Mouse (Mus musculus) heart, postnatal 10 days (tissue): ENCODE measurements around the gene Gm10188. TPM values are rescaled to one million over a fixed set of nuclear protein-coding genes. Genes with fewer than 3 reads are reported as not detected.
A peak's percentile ranks its signal among the peaks of the same experiment; 100 is the strongest.

Experiments
- DNase-seq, 2 experiments: peaks; one replicate each; pipeline ENCODE4 v3.0.0; 2021
- intact Hi-C: fragments of 180-260 bp; cut with DNase I; formaldehyde crosslinking; loops from one replicate; pipeline ENCODE4 v1.15.1; 2025
- total RNA-seq, 2 experiments: library from RNA; stranded (reverse); gene quantifications; 2 replicates each; pipeline ENCODE4 v1.2.3; 2021

Gm10188 gene
- not detected for total RNA-seq

- intact Hi-C loops, result no loop called here
- DNase-seq, result no peak
These were observed at the start of gene Gm10188 for GRCm38 (mm10) chr1:132229667-132230066. Gene Gm10188, minus strand, starts transcription at chr1:132229767.

DNA sequence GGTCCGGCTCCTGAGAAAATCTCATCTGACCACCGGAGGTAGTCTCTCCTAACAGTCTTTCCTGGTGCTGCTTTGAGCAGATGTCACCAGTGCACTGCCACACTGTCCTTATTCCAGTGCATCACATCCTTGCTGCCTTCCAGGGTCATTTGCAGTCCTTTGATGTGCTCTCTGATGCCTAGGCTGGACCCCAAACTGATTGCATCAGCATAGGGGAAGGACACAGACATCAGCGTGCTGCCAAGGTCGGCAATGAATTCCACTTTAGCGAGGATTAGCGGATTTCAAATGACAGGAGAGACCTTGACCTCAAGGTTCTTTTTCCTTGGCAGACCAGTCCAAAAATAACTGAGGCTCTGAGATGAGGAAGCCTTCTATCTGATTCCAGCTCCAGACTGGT lies 47.6 kb upstream of the Gm10188 start:
- no peak for DNase-seq
- intact Hi-C loops, result no loop called here

DNA sequence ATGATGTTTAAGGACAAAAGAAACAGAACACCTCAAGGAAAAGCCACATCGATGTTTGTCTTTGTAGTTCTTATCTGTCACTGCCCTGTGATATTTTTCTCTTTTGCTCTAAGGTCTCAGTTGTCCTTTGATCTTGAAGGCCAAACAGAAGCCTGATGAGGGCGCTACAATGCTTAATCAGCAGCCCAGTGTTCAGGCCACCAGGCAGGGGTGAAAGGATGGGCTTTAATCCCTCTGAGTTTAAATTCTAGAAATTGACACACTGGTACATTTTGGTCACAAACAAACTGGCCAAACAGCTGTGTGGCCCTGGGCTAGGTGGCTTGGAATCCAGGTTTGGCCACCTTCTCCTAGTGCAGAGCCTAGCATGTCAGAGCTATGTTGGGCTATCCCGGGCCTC lies 47.1 kb upstream of the Gm10188 start:
- intact Hi-C loops, result no loop called here
- DNase-seq, result no peak

DNA sequence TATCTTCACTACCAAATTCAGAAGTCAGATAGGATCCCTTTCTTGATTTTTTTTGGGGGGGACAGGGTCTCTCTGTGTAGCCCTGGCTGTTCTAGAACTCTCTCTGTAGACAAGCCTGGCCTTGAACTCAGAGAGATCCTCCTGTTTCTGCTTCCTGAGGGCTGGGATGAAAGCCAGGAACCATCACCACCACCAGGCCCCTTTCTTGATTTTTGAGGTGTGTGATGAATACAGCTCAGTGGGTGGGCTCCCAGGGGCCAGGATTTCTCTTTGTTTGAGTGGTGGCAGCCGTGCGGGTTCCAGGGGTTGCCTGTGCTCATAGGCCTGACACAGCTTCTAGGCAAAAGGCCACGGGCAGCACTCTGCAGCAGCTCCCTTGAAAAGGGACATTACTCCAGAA lies 41.7 kb upstream of the Gm10188 start:
- intact Hi-C loops, result no loop called here
- no peak for DNase-seq

GRCm38 (mm10) chr1:132268418-132269060 lies 39.0 kb upstream of the Gm10188 start:
- DNase-seq, result no peak
- intact Hi-C loops, result no loop called here

DNA sequence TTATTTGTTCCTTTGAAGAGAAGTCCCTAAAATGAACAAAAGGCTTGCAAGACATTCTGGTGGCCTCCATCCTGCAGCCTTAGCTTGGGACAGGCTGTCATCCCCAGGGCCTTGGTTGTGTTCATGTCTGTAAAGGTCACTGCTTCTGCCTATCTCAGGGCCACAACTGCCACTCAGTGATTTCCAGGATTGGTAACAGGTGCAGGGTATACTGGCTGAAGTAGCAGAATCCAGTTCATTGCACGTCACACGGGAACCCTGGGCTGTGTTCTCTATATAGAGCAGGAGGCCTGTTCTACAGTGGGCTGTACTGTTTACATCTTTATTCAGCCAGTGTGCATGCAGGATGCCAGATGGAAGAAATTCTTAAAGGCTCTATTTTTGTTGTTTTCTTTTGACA lies 38.4 kb upstream of the Gm10188 start:
- DNase-seq, result no peak
- intact Hi-C loops, result no loop called here

GRCm38 (mm10) chr1:132266791-132267557 lies 37.4 kb upstream of the Gm10188 start:
- intact Hi-C loops, result no loop called here
- no peak for DNase-seq

DNA sequence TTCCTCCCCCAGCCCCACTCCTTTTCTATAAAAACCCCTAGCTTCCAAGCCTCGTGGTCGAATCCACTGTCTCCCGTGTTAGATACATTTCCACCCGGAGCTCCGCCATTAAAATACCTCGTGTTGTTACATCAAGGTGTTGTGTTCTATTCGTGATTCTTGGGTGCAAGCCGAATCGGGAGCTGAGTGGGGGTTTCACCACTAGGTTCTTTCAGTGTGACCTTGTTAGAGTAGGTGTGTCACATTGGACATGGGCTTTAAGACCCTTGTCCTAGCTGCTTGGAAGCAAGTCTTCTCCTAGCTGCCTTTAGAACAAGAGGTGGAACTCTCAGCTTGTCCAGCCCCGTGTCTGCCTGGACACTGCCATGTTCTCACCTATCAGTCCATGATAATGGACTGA lies 36.4 kb upstream of the Gm10188 start:
- intact Hi-C loops, result no loop called here
- DNase-seq, result no peak

GRCm38 (mm10) chr1:132265211-132265859 lies 35.8 kb upstream of the Gm10188 start:
- intact Hi-C loops, result no loop called here

GRCm38 (mm10) chr1:132264577-132264976 lies 35.0 kb upstream of the Gm10188 start:
- intact Hi-C loops, result no loop called here
- no peak for DNase-seq

More at GRCm38 (mm10) chr1:132265211-132265859, 35.8 kb upstream of the Gm10188 start:
- DNase-seq, result no peak

DNA sequence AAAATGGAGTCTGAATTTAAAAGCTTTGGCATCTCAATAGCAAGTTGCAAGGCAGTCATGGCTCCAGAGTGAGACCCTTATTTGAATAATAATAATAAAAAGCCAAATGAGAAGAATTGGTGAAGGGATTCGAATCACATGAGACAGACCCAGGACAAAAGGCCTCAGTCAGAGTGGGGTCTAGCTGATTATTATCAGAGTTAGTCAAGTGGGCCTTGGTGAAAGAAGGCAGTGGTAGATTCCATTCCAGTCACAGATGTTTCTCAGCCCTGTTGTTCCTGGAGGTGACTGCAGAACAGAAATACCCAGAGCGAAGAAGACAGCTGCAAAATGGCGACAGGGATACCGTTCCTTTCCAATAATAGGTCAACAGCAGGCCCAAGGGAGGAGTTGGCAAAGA lies 34.1 kb upstream of the Gm10188 start:
- intact Hi-C loops, result no loop called here
- no peak for DNase-seq

DNA sequence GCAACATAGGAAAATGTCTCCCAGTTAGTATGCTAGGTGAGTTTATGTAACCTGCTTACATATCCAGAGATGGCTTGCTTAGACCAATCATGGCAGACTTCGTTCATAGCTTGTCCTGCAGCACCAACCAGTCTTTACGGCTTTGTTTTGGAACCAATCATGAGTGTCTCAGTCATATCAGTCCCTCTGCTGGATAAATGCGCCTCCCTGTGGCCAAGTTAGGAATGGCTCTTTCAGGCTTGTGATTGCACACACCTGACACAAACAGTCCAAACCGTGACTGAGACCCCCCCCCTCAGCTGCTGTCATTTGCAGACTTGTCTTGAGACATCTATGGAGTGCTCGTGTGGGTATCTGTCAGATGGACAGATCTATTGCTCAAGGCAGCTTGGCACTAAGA lies 31.5 kb upstream of the Gm10188 start:
- intact Hi-C loops, result no loop called here
- peak in 1 of 2 experiments; percentile 13 for DNase-seq

- DNase-seq, result no peak
- intact Hi-C loops, result no loop called here
These were observed 30.8 kb upstream of the Gm10188 start for GRCm38 (mm10) chr1:132260331-132260730.

- intact Hi-C loops, result no loop called here
- no peak for DNase-seq
These were observed 24.9 kb upstream of the Gm10188 start for GRCm38 (mm10) chr1:132254467-132254866.

- no peak for DNase-seq
- intact Hi-C loops, result no loop called here
These were observed 17.1 kb upstream of the Gm10188 start for GRCm38 (mm10) chr1:132246641-132247040.

DNA sequence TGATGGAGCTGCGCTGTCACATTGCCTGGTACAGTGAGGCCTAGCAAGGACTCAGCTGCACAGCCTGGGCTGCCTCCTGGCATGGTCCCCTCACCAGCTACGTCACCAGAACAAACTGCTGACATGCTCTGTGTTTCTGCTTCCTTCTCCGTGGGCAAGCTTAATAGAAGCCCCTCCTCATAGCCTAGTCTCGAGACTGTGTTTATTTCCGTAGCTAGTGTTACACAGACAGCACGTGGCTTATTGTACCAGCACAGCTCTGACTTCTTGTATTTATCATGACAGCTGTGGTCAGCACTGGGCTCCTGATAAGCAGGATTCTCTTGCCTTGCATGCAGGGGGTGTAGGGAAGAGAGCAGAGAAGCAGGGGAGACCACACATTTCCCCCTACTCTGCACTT lies 16.6 kb upstream of the Gm10188 start:
- DNase-seq, result peak; percentile 12 to 33
- intact Hi-C loops, result no loop called here

GRCm38 (mm10) chr1:132245010-132245409 lies 15.4 kb upstream of the Gm10188 start:
- DNase-seq, result no peak
- intact Hi-C loops, result no loop called here

DNA sequence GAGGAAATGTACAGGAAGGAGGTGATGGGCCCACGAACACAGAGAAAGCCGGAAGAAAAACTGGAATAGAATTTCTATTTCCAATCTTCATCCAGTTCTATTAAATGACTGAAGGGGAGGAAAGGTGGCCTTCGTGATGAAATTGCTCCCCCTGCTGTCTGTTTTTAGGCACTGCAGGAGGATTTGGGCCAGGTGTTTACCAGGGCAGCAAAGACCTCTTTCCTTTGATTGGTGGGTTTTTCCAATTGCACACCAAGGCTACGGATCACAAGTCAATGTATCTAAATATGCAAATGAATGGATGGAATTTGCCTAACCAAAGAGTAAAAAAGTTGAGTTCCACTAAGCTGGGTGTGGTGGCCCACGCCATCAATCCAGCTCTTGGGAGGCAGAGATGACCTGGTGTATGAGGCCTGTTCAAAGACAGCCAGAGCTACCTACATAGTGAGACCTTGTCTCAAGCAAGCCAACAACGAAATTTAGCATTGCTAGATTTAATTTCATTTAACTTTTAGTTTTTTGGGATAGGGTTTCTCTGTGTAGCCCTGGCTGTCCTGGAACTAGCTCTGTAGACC lies 8.1 kb upstream of the Gm10188 start:
- peak; percentile 65 to 85 for DNase-seq
- intact Hi-C loops, result loop anchor here (1.0 to 5.0 kb wide), 4 partner anchors 25 to 120 kb away; no protein-coding TSS in a partner anchor

- intact Hi-C loops, result loop anchor here (5.0 kb wide), 1 partner anchor 122 kb away; no protein-coding TSS in a partner anchor
- no peak for DNase-seq
These were observed 5.2 kb upstream of the Gm10188 start for GRCm38 (mm10) chr1:132234757-132235273.

DNA sequence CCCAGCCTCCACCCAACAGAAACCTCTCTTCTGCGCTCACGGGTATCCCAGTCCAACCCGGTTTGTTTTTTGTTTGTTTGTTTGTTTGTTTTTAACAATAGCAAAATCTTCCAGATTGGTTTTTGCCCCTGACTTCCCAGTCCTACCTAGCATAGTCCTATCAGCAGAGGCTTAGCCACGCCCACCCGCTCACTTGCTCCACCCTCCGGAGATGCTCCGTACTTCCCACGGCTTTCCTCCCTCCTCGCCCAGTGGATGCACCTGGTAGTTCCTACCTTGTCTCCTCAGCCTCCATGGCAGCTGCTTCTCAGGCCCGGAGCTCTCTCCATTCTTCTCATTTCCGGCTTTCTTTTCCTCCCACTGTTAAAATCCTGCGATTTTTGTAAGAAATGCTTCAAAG lies 4.0 kb upstream of the Gm10188 start:
- peak in 1 of 2 experiments; percentile 34 for DNase-seq
- intact Hi-C loops, result no loop called here
